Mouse (Mus musculus) layer of hippocampus, adult 8-10 months (tissue): ENCODE results near the gene Rab20. TPM values are rescaled to one million over a fixed set of nuclear protein-coding genes. Genes with fewer than 3 reads are reported as not detected.
"Not testable (repeated sequence)": the region's sequence is repeated elsewhere in the genome, so short reads cannot be mapped to it uniquely, and the experiment has no call there.

Experiments
- DNase-seq, 2 experiments: peaks; one replicate each; pipeline ENCODE4 v3.0.0; 2022; ENCODE audit warnings: low spot score in 2 of 2
- total RNA-seq, 4 experiments: library from RNA; stranded (reverse); gene quantifications; 2 replicates each; pipeline ENCODE4 v1.2.4; 2022

Rab20 gene
- total RNA-seq, 4 experiments from 2014 or later, result 0.31 to 2.8 (median 0.90) TPM; not detected in 1

DNA sequence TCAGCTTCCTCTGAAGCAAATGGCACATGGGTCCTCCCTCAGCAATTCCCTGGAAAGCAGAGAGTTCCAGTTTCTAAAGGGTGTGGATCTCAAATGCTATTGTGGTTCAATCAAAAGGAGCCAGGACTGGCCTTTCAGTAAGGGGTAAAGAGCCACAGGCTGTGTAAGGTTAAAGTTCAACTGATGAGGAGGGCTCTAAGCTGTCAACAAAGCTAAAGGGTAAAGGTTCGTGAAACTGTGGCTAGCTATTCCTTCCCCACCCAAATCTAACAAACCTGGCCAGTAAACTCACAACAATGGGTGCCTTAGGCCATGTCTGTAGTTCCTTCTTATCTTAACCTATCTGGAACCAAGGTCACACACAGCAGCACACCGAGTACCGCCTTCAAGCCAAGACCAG is 3.4 kb upstream of the Rab20 start:
- no peak for DNase-seq

DNA sequence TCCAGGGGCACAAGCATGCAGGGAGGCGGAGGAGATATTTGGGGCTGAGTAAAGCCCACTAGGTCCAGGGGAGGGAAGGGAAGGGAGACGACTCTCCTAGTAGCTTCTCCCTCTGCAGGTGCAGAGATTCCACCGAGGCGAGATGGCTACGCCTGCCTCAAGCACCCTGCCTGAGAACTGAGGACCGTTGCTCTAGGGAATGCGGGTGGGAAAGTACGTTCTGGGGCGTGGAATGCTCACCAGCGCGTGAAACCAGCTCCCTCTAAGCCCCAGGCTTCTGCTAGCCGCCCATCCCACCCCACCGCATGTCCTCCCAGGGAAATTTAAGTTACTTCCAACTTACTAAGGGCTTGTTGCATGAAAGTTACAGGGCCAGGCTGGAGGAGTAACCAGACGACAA is 1.1 kb upstream of the Rab20 start:
- DNase-seq, result no peak

DNA sequence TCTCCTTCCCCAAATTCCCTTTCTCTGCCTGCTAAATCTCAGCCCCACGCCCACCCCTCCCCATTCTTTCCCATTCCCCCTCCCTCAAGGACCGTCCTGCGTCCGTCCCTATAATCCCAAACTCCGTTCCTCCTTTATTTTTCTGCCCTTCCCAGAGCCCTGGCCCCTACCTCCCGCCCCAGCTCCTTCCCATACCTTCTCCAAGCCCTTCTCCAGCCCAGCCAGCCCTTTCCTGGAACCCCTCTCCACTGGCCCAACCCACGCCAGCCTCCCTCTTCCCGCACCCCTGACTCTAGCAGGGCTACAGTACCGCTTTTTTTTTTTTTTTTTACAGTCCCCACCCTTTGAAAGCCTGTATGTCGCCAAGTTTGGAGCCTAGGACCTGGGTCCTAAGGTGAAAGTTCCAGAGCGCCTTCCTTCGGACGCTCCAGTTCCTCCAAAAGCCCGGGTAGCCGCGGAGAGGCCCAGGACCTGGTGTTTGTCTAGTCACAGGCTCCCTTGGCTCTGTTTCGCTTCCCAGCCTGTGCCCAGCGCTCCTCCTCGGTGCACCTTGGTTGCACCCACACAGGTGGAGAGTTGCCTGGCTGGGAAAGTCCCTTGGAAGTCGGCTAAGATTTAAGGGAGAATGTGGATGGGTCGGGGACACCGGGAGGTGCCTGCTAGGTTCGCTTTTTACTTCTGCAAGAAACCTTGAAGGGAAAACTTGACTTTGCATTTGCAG is 457 bp upstream of the Rab20 start:
- no peak for DNase-seq

DNA sequence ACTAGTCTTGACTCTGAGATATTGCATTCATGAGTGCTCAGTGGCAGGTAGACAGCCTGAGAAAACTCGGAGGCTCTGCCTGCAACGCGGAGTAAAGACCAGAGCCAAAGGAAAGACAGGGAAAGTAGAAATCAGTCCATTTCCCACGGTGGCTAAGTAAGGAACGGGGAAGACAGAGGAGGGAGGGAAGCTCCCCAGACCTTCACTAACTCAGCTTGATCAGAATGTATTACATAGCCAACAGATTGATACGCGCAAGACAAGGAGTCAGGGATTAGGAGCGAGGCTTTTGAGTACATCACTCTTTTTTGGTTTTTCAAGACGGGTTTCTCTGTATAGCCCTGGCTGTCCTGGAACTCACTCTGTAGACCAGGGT is 1.3 kb downstream of the Rab20 start:
- DNase-seq, result no peak

DNA sequence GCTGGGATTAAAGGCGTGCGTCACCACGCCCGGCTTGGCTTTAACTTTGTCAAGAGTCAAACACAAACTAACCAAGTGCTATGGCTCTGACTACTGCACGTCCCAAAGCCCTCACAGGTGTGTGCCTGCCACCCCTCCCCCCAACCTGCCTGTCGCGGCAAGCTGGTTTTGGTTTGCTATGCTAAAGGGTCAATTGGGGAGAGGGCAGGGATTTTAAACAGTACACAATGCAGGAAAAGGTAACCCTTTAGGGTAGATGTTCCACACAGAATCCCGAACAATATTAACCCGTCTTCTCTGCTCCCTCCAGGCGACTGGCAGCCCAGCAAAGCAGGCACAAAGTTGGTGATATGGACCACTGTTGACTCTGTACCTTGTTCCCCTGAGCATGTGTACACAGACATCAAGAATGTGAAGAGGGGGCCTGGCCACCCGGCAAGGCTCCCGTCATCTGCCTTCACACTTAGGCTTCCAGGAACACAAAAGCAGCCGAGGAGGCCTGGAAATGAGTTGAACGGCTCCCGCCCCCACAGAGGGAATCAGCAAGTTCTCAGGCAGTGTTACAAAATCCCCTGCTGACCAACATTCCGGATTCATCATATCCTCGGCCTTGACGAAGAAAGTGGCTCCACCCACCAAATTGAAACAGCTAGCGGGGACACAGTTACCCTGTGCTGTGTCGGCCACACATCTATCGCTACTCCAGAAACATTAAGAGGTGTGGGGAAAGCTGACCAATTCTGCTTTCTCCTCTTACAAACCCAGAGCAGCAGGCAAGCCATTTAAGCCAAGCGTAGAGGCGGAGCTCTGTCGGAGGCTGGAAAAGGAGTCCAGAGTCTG is 2.0 kb downstream of the Rab20 start:
- DNase-seq, result peak in 1 of 2 experiments; percentile 12

DNA sequence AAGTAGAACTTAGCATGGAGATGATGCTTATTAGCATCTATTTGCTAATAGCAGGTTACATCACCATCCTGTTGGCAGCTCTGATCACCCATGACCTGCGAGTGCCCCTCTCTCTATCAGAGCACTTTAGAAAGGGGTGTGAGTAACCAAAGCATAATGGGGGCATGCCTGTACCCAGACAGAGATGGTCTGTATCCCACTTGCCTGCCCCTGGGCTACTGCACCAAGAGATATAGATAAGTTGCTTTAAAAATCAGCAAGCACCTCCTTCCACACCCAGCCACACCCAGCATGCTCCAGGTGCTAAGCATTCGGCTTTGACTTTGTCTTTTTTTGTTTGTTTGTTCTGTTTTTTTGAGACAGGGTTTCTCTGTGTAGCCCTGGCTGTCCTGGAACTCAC is 2.6 kb downstream of the Rab20 start:
- no peak for DNase-seq

DNA sequence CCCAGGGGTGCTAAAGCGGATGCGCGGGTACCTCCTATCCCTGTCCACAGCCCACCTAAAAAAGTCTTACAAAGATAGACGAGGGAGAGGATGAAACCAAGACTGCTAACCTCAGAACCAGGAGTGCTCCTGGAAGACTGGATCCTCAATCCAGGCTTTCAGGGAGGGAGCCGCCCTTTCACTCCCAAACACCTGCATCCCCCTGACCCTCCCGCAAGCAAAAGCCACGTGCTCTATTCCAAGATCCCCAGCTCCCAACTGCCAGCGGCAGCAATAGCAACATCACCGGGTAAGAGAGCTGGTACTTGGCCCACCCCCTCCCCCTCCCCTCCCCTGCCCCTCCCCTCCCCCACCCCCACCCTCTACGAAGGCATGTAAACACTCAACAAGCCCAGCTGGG is 3.1 kb downstream of the Rab20 start:
- no peak for DNase-seq

DNA sequence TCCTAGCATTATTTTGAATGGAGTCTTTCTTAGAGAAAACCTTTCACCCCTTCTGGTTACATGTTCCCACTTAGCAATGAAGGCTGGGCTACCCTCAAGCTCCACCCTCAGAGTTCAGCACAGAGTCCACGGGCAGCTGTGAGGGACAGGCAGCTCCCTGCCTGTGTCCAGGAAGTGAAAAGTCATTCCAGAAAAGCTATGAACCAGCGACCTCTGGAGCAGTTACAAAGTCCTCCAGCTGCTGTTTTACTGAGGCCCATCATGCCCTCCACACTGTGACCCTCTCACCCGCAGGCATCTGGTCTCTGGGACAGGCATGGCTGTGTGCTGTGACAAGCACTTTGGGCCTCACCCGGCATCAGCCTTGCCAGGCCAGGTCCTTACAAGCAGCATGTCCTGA is 5.4 kb downstream of the Rab20 start:
- DNase-seq, result no peak

DNA sequence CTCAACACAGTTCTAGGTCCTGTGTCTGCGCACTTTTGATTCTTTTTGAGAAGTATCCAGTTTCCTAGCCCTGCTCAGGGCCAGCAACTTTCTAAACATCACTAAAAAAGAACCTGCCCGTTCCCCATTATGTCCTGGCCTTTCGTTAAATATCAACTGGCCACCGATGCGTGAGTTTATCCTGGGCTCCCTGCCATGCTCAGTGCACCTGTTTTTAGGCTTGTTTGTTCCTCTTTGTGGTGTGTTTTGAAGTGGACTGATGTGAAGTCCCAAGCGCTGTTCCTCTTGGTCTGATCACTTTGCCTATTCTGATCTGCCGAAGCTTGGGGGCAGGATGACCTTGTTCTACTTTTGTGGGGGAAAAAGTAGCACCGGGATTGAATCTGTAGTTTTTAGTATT is 7.2 kb downstream of the Rab20 start:
- DNase-seq, result no peak

DNA sequence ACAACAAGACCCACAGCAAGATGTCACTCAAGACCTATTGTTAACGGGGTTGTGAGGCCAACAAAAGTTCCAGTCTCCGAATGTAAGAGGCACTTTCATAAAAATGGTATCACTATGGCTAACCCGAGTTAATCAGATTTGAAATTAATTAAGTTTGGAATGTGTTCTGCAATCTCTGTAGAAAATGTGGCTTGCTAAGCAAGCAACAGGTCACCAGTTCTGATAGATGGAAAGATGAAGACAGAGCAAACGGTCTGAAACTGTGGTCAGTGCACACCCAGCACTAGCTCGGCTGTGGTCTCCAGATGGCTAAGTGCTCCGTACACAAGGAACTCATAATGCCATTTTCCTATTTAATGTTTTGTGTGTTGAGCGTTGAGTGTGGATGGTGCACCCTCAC is 7.8 kb downstream of the Rab20 start:
- DNase-seq, result no peak

DNA sequence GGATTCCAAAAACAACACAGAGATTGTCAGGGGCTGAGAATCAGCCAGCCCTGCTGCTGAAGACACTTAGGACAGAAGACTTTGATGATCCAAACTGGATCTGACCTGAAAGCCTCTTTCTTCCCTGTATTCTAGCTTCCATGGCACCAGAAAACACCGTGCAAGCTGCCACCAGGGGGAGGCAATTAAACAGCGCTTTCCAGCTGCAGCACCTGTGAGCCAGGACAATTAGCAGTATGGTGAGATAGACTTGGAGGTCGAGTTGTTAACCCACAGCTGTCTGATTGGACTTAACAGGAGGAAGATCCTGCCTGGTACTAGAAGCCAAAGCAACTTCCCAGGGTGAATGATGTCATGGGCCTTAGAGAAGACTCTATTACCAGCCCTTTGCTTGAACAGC is 9.4 kb downstream of the Rab20 start:
- no peak for DNase-seq

DNA sequence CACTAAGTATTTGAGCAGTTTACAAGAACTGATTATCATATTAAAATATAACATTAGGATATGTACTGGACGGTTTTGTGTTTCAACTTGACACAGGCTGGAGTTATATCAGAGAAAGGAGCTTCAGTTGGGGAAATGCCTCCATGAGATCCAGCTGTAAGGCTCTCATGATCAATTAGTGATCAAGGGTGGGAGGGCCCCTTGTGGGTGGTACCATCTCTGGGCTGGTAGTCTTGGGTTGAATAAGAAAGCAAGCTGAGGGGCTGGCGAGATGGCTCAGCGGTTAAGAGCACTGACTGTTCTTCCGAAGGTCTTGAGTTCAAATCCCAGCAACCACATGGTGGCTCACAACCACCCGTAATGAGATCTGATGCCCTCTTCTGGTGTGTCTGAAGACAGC is 12.0 kb downstream of the Rab20 start:
- not testable (repeated sequence) for DNase-seq

DNA sequence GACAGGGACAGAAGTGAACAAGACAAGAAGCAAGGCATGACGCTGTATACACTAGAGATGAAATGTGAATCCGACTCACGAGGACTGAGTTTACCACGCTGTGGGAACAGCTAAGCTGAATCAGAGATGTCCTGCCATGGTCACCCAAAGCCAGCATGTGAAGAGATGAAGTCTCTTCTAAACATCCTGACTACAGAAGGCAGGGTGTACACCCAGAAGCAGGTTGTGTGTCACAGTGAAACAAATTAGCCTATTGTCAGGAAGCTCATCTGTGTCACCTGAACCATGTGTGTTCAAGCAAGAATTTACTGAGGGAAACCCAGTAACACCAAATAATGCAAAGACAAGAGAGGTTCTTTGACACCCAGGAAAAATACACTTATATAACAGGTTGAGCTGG is 12.9 kb downstream of the Rab20 start:
- DNase-seq, result no peak

DNA sequence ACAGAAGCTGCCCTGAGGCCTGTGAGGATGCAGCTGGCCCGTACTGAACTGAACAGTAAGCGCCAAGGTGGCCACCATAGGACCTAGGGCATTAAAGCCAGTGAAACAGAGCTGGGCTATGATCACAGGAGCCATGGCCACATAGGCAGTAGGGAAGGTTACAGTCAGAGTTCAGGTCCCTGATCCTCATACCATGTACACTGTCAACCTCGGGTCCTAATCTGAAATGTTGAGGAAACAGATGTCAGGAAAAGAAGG is 13.9 kb downstream of the Rab20 start:
- no peak for DNase-seq

DNA sequence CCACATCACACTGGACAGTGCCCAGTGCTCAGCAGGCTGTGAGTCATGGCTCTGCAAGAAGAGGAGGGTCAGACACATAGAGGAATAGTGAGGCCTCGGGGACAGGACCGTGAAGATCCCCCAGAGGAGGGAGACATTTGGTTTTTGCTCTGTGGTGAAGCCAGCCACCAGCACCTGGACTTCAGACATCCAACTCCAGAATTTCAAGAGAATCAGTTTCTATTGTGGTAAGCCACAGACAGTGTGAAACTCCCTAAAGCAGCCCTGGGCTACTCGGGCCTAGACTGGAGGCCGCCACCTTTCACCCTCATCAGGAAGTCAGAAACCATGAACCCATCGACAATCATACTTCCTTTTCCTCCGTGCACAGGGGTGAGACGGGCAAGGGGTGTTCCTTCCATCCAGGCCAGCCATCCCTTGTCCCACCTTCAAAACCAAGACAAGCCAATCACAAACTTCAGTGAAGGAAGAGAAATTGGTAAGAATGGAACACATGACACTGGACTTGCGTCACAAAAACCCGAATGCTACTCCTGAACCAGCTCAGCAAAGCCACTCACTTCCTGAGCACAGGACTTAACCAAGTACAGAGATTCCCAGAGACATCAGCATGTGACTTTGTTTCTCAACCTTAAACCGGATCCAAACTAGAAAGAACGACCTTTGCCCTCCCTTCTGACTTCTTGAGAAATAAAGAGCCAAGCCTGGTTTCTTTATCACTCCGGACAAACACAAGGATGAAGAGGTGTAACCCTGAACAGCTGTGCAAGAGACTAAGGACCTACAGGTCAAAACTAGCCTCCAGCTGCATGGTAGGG is 14.4 kb downstream of the Rab20 start:
- DNase-seq, result no peak

DNA sequence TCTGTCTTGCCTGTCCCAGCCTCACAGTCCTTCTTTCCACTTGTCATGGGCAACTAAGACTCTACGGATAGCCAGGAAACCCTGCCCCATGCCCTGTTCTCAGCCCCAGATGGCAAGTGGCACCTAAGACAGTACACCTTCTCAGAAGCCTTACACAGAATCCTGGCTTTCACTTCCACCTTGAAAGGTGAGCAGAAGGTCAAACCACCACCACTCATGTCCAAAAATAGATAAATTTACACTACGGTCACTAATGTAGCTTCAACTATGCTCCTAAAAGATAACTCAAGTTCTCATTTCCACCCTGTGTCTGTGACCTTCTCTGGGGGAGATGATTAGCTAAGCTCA is 15.0 kb downstream of the Rab20 start:
- DNase-seq, result no peak

DNA sequence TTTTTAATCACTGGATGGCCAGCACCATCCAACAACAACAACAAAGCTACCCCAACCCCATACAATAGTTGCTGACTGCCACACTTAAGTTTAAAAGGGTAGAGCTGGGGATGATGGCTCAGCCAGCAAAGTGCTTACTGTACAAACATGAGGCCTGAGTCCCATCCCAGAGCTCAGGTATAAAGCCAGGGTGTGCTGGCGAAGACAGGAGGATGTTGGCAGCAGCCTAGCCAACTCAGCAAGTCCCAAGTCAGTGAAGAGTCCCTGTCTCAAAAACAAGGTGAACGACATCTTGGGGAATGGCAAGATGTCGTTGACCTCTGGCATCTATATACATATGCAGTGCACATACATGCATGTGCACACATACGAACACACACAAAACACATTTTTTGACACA is 15.9 kb downstream of the Rab20 start:
- DNase-seq, result no peak

DNA sequence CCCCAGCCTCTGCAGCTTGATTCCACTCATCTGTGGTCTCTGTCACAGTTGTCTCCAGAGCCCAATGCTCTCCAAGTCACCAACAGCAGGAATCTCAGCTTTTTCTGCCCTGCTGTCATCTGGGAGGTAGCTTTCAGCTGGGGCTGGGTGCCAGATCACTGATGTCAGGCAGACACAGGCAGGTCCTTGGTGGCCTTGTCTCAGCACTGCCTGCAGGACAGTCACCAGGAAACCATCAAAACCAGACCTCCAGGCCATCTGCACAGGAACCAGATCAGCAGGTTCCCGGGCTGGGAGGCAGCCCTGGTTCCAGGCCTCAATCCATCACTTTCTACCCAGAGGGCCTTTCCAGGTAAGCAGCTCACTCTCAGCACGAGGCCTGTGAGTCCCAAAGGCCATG is 16.7 kb downstream of the Rab20 start:
- no peak for DNase-seq

DNA sequence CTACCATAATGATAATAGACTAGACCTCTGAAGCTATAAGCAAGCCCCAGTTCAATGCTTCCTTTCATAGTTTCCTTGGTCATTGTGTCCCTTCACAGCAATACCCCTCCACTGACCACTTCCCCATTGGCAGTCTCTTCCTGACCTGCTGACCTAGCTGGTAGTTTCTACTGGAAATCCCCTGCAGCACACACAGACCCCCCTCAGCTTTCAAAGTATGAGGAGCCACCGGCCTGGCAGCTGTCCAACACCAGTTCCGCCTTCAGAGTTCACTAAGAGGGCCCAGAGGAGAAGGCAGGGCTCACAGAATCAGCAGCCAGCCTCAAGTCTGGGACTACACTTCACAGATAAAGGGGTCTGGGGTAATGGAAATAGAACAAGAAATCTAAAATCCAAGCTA is 17.6 kb downstream of the Rab20 start:
- DNase-seq, result no peak

DNA sequence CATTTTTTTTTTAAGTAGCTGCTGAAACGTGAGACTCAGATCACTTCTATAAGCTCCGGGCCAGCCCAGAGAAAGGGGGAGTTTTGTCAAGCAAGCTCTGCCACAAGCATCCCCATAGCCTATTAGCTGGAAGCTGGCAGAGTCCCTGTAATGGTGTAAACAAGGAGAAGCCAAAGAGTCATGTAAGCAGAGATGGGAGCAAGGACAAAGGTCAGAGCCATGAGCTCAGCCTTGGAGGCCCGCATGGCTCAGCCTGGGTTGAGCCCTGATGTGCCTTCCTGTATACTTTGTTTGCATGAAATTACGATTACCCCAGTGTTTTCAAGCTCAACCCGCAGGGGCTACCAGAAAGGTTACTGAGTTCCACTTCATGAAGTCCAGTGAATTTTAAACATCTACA is 19.5 kb downstream of the Rab20 start:
- DNase-seq, result no peak

DNA sequence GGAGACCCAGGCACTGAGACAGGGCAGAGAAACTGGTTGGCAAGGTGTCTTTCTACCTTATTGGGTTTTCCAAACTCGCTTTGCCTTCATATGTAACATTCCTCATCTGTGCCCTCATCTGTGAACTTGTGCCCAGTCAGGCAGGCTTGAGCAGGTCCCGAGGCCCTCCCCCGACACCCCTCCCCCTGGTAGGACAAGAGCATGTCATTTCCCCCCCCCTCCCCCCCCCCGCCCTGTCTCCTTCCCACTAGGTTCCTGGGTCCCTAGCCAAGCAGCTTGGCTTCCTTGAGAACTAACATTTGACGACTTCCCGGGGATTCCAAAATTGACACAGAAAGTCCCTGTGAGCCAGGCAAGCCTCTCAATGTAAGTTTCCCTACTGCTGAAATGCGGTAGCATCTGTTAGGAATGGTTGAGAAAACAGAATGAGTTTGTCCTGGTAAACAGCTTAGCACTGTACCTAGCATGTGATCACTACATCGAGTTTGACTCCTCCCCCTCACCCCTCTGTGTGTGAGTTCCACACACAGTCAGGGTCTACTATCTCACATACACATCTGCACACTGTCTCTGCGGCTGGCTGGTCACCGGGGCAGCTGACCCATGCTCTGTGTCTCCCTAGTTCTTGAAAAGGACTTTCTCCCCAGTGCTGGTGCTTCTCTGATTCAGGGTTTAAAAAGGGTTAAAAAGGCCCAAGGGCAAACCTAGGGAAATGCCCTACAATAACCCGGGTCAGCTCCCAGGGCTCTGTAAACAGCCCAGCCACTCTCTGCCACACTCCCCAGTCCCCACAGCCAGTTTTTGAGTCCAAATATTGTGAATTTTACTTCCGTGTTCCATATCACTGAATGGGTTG is 20.3 kb downstream of the Rab20 start:
- no peak for DNase-seq

DNA sequence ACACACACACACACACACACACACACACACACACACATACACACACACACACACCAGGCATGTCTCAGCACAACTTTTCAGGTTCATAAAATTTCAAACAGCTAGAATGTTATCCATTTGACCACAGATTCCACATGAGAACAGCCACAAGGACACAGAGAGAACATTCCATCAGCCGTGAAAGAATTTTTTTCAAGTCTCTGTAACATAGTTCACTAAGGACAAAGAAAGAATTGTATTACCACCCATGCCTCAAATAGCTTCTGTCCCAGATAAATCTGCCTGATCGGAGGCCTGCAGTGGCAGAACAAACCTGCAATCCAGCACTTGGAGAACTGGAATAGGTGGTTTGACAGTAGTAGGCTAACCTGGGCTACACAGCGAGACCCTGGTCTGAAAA is 21.2 kb downstream of the Rab20 start:
- DNase-seq, result no peak
